Mouse (Mus musculus) splenic B cell, adult 2 months (primary cell): Measurements from ENCODE around the gene Mctp2.
"Not testable (repeated sequence)": the region's sequence is repeated elsewhere in the genome, so short reads cannot be mapped to it uniquely, and the experiment has no call there.

Source experiments
- DNase-seq: peaks from one replicate; pipeline ENCODE4 v3.0.0-alpha.2; 2011; ENCODE audit warnings: low read depth, low spot score
- H3K27me3 ChIP-seq: 2 replicates; pipeline ENCODE4 v1.6.1; 2012; ENCODE audit warnings: mild to moderate bottlenecking, low read length, moderate library complexity, mixed read lengths; ENCODE audit not compliant: control insufficient read depth, poor library complexity, insufficient read depth, severe bottlenecking
- H3K36me3 ChIP-seq: 2 replicates; pipeline ENCODE4 v1.6.1; 2012; ENCODE audit warnings: mild to moderate bottlenecking, low read length, moderate library complexity, mixed read lengths; ENCODE audit not compliant: control insufficient read depth, poor library complexity, insufficient read depth, severe bottlenecking

Mctp2 gene

GRCm38 (mm10) chr7:72296171-72296570 is 10.2 kb downstream of the Mctp2 start:
- no peaks in the 10 kb centered on the region for H3K27me3 ChIP-seq
- DNase-seq: no peak

DNA sequence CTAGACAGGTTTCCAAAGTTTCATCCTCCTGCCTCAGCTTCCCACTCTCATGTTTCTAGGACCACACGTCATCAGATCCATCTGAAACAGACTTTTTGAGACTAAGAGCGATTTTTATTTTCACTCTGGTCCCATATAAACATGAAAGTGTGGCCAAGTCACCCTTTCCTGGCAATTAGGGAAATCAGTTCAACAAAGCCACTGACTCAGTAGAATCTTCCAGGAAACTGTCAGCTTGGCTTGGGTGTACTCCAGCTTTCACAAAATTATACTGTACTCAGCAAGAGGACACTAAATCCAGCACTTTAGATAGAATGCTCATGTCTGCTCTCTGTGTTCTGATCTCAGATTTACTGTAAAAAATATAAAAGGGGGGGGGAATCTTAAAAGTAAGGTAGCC is 11.5 kb downstream of the Mctp2 start:
- H3K36me3 ChIP-seq: no peaks in the 10 kb centered on the region
- no peaks in the 10 kb centered on the region for H3K27me3 ChIP-seq
- DNase-seq: no peak

More at GRCm38 (mm10) chr7:72296171-72296570, 10.2 kb downstream of the Mctp2 start:
- no peaks in the 10 kb centered on the region for H3K36me3 ChIP-seq

GRCm38 (mm10) chr7:72293784-72294538 is 12.4 kb downstream of the Mctp2 start:
- no peaks in the 10 kb centered on the region for H3K27me3 ChIP-seq
- no peaks in the 10 kb centered on the region for H3K36me3 ChIP-seq
- no peak for DNase-seq

DNA sequence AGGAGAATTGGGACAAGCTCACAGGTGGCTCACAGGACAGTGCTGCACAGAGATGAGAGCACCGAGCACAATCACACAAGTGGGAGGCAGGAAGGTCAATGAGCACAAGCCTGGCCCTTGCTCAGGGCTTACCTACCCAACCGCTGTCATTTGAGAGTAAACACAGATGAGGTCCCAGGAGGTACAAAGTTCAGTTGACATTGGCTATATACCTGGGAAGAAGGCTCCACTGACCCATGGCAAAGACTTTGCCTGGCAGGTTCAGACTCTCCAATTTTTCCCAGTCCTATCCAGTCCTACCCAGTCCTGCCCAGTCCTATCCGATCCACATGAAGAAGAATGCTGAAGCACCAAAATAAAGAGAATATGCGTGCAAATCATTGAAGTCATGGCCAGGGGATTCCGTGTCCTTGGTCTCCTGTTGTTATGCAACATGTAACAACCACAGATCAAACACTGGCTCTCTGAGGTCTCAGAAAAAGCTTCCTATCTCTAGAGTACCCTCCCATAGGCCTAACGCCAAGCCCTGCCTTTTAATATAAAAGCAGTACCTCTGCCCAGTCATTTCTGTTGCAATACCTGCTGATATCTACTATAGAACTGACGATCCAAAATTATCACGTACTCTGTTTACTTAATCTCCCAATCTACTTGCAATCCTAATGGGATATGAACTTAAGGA is 14.0 kb downstream of the Mctp2 start:
- DNase-seq: no peak
- Histone ChIP-seq H3K27me3 (no peaks in the 10 kb centered on the region), H3K36me3 (no peaks in the 10 kb centered on the region)

DNA sequence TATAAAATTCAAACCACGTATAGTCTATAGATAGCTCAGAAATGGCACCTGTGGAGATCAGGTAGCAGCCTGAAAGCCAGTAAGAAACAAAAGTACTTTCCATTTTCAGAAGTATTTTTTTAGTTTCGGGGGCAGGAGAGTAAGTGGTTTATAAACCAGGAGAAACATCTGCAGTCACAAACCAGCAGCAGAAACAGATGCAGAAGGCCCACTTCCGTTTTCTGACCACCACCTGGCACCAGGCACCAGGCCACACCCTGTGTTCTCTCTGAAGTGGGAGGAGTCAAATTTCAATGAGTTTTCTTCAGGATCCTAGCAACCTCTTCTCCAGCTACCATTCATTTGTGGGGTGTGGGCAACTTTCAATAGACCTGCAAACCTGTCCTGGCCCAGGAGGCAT is 25.7 kb downstream of the Mctp2 start:
- H3K36me3 ChIP-seq: no peaks in the 10 kb centered on the region
- DNase-seq: peak; percentile 84

DNA sequence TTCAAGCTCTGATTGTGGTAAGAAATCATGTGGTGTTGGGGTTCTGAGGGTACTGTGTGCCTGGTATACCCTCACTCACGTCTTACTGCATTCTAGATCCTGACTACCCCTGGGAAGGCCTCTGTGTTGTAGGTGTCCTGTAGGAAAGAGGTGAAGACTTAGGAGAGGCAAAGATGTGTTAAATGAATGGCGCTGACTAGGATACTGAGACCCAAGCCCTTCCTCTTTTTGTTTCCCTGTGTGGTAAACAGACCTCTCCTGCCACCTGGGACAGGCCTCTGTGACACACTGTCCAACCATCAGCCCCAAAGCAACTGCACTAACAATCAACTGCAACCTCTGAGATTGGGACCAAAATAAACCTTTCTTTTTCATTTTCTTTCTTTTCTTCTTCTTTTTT is 28.0 kb downstream of the Mctp2 start:
- DNase-seq: peak; percentile 61
- Histone ChIP-seq H3K36me3 (no peaks in the 10 kb centered on the region), H3K27me3 (no peaks in the 10 kb centered on the region)

More for the DNA sequence above, 25.7 kb downstream of the Mctp2 start:
- no peaks in the 10 kb centered on the region for H3K27me3 ChIP-seq

GRCm38 (mm10) chr7:72275513-72275912 is 30.9 kb downstream of the Mctp2 start:
- peak; percentile 81 for DNase-seq
- H3K36me3 ChIP-seq: no peaks in the 10 kb centered on the region

DNA sequence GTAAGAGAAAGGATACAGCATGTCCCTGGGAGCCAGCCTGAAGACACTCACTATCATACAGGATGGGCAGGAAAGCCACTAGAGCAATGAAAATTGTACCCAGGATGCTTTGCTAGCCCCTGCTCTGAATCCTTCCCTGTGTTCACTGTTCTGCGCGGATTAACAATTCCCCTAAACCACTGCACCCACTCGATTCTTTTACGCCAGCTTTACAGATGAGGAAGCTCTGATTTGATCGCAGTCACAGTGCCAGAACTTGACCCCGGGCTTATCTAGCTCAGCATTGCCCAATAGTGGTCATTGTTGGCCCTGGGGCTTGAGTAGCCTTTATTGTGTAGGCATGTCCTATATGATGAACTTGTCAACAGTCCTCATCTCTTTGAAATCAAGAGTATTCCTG is 34.9 kb downstream of the Mctp2 start:
- no peak for DNase-seq
- H3K27me3 ChIP-seq: no peaks in the 10 kb centered on the region
- H3K36me3 ChIP-seq: no peaks in the 10 kb centered on the region

More at GRCm38 (mm10) chr7:72275513-72275912, 30.9 kb downstream of the Mctp2 start:
- no peaks in the 10 kb centered on the region for H3K27me3 ChIP-seq

DNA sequence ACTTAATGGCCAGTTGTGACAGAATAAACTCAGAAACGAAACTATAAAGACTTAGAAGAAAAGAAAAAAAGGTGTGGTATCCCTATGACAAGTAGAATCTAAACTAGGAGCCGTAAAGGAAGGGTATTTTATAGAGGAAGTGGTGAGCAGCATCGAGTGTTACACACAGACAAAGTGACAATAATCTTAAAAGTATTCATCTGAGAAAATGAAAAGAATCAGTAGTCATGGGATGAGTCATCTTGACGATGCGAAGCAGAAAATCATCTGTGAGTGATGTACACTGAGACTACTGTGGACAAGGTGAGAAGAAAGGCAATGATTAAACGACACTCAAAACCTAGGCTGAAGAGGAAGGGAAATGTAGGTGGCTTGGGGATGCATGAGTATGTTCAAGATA is 36.4 kb downstream of the Mctp2 start:
- Histone ChIP-seq H3K36me3 (no peaks in the 10 kb centered on the region), H3K27me3 (no peaks in the 10 kb centered on the region)
- DNase-seq: peak; percentile 59

DNA sequence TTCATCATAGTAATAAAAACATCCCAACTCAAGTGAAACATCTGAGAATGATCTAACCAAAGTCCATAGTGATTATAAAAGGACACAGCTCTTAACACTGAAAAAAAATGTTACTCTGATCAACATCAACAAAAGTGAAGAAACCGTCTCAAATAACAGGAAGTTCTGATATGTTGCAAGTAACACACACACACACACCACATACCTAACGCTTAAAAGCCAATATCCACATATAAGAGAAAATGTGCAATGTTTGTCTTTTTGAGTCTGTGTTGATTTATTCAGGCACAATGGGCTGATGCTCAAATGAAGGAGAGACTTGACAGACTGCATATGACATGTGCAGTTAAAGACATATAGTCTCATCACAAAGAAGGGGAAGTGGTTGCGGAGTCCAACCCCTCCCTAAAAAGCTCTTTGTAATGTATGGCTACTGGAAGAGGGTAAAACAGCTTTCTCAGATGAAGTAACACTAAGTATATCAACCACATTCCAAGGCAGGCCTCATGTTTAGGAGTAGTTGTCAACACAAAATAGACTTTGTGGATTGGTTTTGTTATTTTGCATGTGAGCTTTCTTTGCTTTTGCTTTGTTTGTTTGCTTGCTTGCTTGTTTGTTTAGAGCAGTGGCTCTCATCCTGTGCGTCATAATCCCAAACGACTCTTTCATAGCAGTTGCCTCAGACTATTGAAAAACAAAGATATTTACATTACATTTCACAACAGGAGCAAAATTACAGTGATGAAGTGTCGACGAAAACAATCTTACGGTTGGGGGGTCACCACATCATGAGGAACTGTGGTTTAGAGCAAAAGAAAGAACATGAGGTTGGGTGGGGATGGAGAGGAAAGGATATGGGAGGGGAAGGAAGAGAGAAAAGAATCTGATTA is 45.4 kb downstream of the Mctp2 start:
- peak; percentile 53 for DNase-seq

GRCm38 (mm10) chr7:72259045-72259444 is 47.4 kb downstream of the Mctp2 start:
- no peak for DNase-seq
- Histone ChIP-seq H3K27me3 (no peaks in the 10 kb centered on the region), H3K36me3 (no peaks in the 10 kb centered on the region)

More for the DNA sequence above, 45.4 kb downstream of the Mctp2 start:
- H3K36me3 ChIP-seq: no peaks in the 10 kb centered on the region
- H3K27me3 ChIP-seq: no peaks in the 10 kb centered on the region

- not testable (repeated sequence) for H3K27me3 ChIP-seq, DNase-seq, H3K36me3 ChIP-seq
These were observed 56.1 kb downstream of the Mctp2 start for GRCm38 (mm10) chr7:72250326-72250725.

- DNase-seq: peak; percentile 28
- Histone ChIP-seq H3K36me3 (no peaks in the 10 kb centered on the region; the same call in 1 of the 2 replicates), H3K27me3 (no peaks in the 10 kb centered on the region)
These were observed 65.1 kb downstream of the Mctp2 start for GRCm38 (mm10) chr7:72241269-72241668.

- H3K36me3 ChIP-seq: no peaks in the 10 kb centered on the region; the same call in 1 of the 2 replicates
- H3K27me3 ChIP-seq: no peaks in the 10 kb centered on the region
- DNase-seq: peak; percentile 84
These were observed 66.5 kb downstream of the Mctp2 start for GRCm38 (mm10) chr7:72239782-72240493.
